Mouse (Mus musculus) left cerebral cortex, adult 18-20 months (tissue): Measurements from ENCODE around the gene Tsfm. TPM values are rescaled to one million over a fixed set of nuclear protein-coding genes. Genes with fewer than 3 reads are reported as not detected.
"Not testable (repeated sequence)": the region's sequence is repeated elsewhere in the genome, so short reads cannot be mapped to it uniquely, and the experiment has no call there.

Experiments
- DNase-seq, 2 experiments: peaks; one replicate each; pipeline ENCODE4 v3.0.0; 2021 to 2022; ENCODE audit warnings: low spot score in 2 of 2, mixed read lengths in 1 of 2
- long read RNA-seq, 2 experiments: library from polyadenylated mRNA; stranded (forward); transcript quantifications; one replicate each; pipeline ENCODE4 v2.0.0; 2021
- total RNA-seq, 2 experiments: library from RNA; stranded (reverse); gene quantifications; 2 replicates each; pipeline ENCODE4 v1.2.3; 2021

The Tsfm gene
- 10 to 100 TPM; 26.6 to 30.1 TPM for total RNA-seq
- long read RNA-seq, experiment 1, transcript Tsfm-201 (6 exons, 1,206 nt), result major isoform, 41 of 46 reads
- long read RNA-seq, experiment 1, partial matches to known transcripts, result 0 of 46 reads
- long read RNA-seq, experiment 1, other reads (novel, unspliced or antisense), result 2 of 46 reads
- long read RNA-seq, experiment 2, transcript Tsfm-201 (6 exons, 1,206 nt), result major isoform, 19 of 20 reads
- long read RNA-seq, experiment 2, partial matches to known transcripts, result 0 of 20 reads
- long read RNA-seq, experiment 2, other reads (novel, unspliced or antisense), result 1 of 20 reads

GRCm38 (mm10) chr10:127030336-127031296 lies at the start of gene Tsfm:
Gene Tsfm, minus strand, starts transcription at chr10:127030840.
- DNase-seq, result peak; percentile 92 to 96

GRCm38 (mm10) chr10:127079665-127080391 lies 49.2 kb upstream of the Tsfm start:
- peak in 1 of 2 experiments; percentile 39 for DNase-seq

- DNase-seq, result peak in 1 of 2 experiments; percentile 84
These were observed 48.3 kb upstream of the Tsfm start for GRCm38 (mm10) chr10:127078677-127079575.

- peak in 1 of 2 experiments; percentile 59 for DNase-seq
These were observed 47.5 kb upstream of the Tsfm start for GRCm38 (mm10) chr10:127078001-127078676.

- peak in 1 of 2 experiments; percentile 52 for DNase-seq
These were observed 46.9 kb upstream of the Tsfm start for GRCm38 (mm10) chr10:127077515-127077914.

GRCm38 (mm10) chr10:127076082-127076481 lies 45.4 kb upstream of the Tsfm start:
- DNase-seq, result peak in 1 of 2 experiments; percentile 40

GRCm38 (mm10) chr10:127075651-127076050 lies 45.0 kb upstream of the Tsfm start:
- no peak for DNase-seq

GRCm38 (mm10) chr10:127075080-127075479 lies 44.4 kb upstream of the Tsfm start, which contains the start of gene Agap2:
Gene Agap2, plus strand, starts transcription at chr10:127075284.
- no peak for DNase-seq

GRCm38 (mm10) chr10:127073981-127074380 lies 43.3 kb upstream of the Tsfm start:
- DNase-seq, result no peak

- not testable (repeated sequence) for DNase-seq
These were observed 42.3 kb upstream of the Tsfm start for GRCm38 (mm10) chr10:127072969-127073368.

- DNase-seq, result not testable (repeated sequence)
These were observed 41.6 kb upstream of the Tsfm start for GRCm38 (mm10) chr10:127072270-127072669.

GRCm38 (mm10) chr10:127071203-127071602 lies 40.6 kb upstream of the Tsfm start:
- no peak for DNase-seq

GRCm38 (mm10) chr10:127070190-127071121 lies 39.8 kb upstream of the Tsfm start, which contains the start of gene Tspan31:
Gene Tspan31, minus strand, starts transcription at chr10:127070264.
- DNase-seq, result peak; percentile 89 to 92

- no peak for DNase-seq
These were observed 38.9 kb upstream of the Tsfm start for GRCm38 (mm10) chr10:127069281-127070189.

- no peak for DNase-seq
These were observed 37.9 kb upstream of the Tsfm start for GRCm38 (mm10) chr10:127068360-127069038.

GRCm38 (mm10) chr10:127066519-127067018 lies 35.9 kb upstream of the Tsfm start:
- no peak for DNase-seq
